Mouse (Mus musculus): ENCODE measurements around the gene Osbp2. TPM values are rescaled to one million over a fixed set of nuclear protein-coding genes. Genes with fewer than 3 reads are reported as not detected.
A peak's percentile ranks its signal among the peaks of the same experiment; 100 is the strongest.
"Not testable (repeated sequence)": the region's sequence is repeated elsewhere in the genome, so short reads cannot be mapped to it uniquely, and the experiment has no call there.

Osbp2 gene
- polyA plus RNA-seq (2015; fragmentation: Nextera tagmentation; extraction: Ambion mirVana): 0.25 and 0.27 TPM in 2 replicates

GRCm38 (mm10) chr11:3863454-3864112 lies at the start of gene Osbp2:
Gene Osbp2 (minus strand): TSS chr11:3863903.
- peak; percentile 95 for ATAC-seq (ENCODE audit: insufficient read depth, low FRiP score)
- Histone ChIP-seq H3K9me3 (replicated peaks; ENCODE audit: control insufficient read depth, low read length) (no peaks in the 10 kb centered on the region), H3K9ac (ENCODE audit: low read length) (peak within 1 kb of the TSS; percentile 70), H3K4me1 (ENCODE audit: control insufficient read depth, insufficient read depth, low read length) (peaks cover 7% of the 10 kb centered on the region; the same call in 1 of the 2 replicates), H3K4me2 (ENCODE audit: low read depth, low read length) (peak within 1 kb of the TSS; percentile 94), H3K27ac (ENCODE audit: low read length) (no peak within 1 kb of the TSS), H3K4me3 (replicated peaks; ENCODE audit: low read length) (peak within 1 kb of the TSS; percentile 53), H3K27me3 (ENCODE audit: control insufficient read depth, insufficient read depth, low read length) (peaks cover 9% of the 10 kb centered on the region), H3K36me3 (ENCODE audit: control insufficient read depth, insufficient read depth, low read length) (no peaks in the 10 kb centered on the region)
- WGBS: 4% methylated on average over 48 of the region's 58 CpGs

DNA sequence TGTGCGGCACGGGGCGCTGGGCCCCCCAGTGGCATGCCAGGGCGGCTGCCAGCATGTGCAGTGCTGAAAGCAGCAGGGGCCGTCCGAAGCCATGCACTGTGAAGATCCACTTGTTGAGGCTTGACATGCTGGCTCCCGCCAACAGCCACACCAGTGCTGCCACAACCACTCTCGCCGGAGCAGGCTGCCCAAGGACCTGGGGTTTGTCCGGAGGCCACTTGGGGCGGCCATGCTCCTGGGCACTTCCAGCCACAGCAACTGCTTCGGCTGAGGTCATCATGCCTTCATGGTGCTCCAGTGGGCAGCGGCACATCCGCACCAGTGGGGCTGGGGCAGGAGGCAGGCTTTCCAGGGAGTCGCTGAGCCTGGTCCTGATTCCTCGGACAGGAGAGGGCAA lies 49.2 kb upstream of the Osbp2 start:
- Histone ChIP-seq H3K9me3 (replicated peaks; ENCODE audit: control insufficient read depth, low read length) (no peaks in the 10 kb centered on the region), H3K36me3 (ENCODE audit: control insufficient read depth, insufficient read depth, low read length) (no peaks in the 10 kb centered on the region), H3K27me3 (ENCODE audit: control insufficient read depth, insufficient read depth, low read length) (no peaks in the 10 kb centered on the region), H3K4me3 (replicated peaks; ENCODE audit: low read length) (peak overlapping the region; percentile 62), H3K4me2 (ENCODE audit: low read depth, low read length) (peak overlapping the region; percentile 93), H3K27ac (ENCODE audit: low read length) (no peak overlapping the region), H3K4me1 (ENCODE audit: control insufficient read depth, insufficient read depth, low read length) (peaks cover 20% of the 10 kb centered on the region), H3K9ac (ENCODE audit: low read length) (peak overlapping the region; percentile 73)
- WGBS: 6% methylated on average over 16 of the region's 16 CpGs
- peak; percentile 27; the same call in 1 of the 2 replicates for ATAC-seq (ENCODE audit: insufficient read depth, low FRiP score)

- peak overlapping the region; percentile 62 for H3K4me3 ChIP-seq (replicated peaks; ENCODE audit: low read length)
- H3K36me3 ChIP-seq (ENCODE audit: control insufficient read depth, insufficient read depth, low read length): no peaks in the 10 kb centered on the region
- H3K9ac ChIP-seq (ENCODE audit: low read length): peak overlapping the region; percentile 73
- peak overlapping the region; percentile 93 for H3K4me2 ChIP-seq (ENCODE audit: low read depth, low read length)
- WGBS: 23% methylated on average over 19 of the region's 19 CpGs
- H3K27ac ChIP-seq (ENCODE audit: low read length): no peak overlapping the region
- no peaks in the 10 kb centered on the region for H3K27me3 ChIP-seq (ENCODE audit: control insufficient read depth, insufficient read depth, low read length)
- H3K9me3 ChIP-seq (replicated peaks; ENCODE audit: control insufficient read depth, low read length): no peaks in the 10 kb centered on the region
- ATAC-seq (ENCODE audit: insufficient read depth, low FRiP score): no peak
- peaks cover 20% of the 10 kb centered on the region for H3K4me1 ChIP-seq (ENCODE audit: control insufficient read depth, insufficient read depth, low read length)
These were observed 48.6 kb upstream of the Osbp2 start for GRCm38 (mm10) chr11:3912100-3912874.

DNA sequence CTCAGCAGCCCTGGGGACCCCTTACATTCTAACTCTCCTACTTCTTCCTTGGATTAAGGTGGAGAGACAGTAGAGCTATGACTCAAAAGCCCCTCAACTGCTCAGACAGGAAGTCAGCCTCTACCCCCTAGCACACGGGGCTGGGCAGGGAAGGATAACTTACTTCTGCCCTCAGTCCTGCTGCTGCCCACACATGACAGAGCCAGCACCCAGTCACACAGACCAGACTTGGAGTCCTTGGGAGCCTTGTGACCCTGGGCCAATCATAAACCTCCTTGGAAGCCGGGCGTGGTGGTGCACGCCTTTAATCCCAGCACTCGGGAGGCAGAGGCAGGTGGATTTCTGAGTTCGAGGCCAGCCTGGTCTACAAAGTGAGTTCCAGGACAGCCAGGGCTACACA lies 47.7 kb upstream of the Osbp2 start:
- not testable (repeated sequence) for H3K36me3 ChIP-seq (ENCODE audit: control insufficient read depth, insufficient read depth, low read length); H3K9ac ChIP-seq (ENCODE audit: low read length); H3K9me3 ChIP-seq (replicated peaks; ENCODE audit: control insufficient read depth, low read length); H3K27me3 ChIP-seq (ENCODE audit: control insufficient read depth, insufficient read depth, low read length); H3K27ac ChIP-seq (ENCODE audit: low read length); ATAC-seq (ENCODE audit: insufficient read depth, low FRiP score)
- WGBS: 87% methylated on average over 6 of the region's 6 CpGs
- Histone ChIP-seq H3K4me1 (ENCODE audit: control insufficient read depth, insufficient read depth, low read length) (peaks cover 20% of the 10 kb centered on the region), H3K4me3 (replicated peaks; ENCODE audit: low read length) (0 out of 2 replicates have a peak overlapping the region, but pooled peaks have one; percentile 3), H3K4me2 (ENCODE audit: low read depth, low read length) (peak overlapping the region; percentile 22)

- Histone ChIP-seq H3K27ac (ENCODE audit: low read length) (no peak overlapping the region), H3K4me3 (replicated peaks; ENCODE audit: low read length) (0 out of 2 replicates have a peak overlapping the region, but pooled peaks have one; percentile 3), H3K9ac (ENCODE audit: low read length) (peak overlapping the region; percentile 11; the same call in 1 of the 2 replicates), H3K36me3 (ENCODE audit: control insufficient read depth, insufficient read depth, low read length) (no peaks in the 10 kb centered on the region), H3K27me3 (ENCODE audit: control insufficient read depth, insufficient read depth, low read length) (no peaks in the 10 kb centered on the region), H3K4me1 (ENCODE audit: control insufficient read depth, insufficient read depth, low read length) (peaks cover 20% of the 10 kb centered on the region), H3K4me2 (ENCODE audit: low read depth, low read length) (peak overlapping the region; percentile 22), H3K9me3 (replicated peaks; ENCODE audit: control insufficient read depth, low read length) (no peaks in the 10 kb centered on the region)
- ATAC-seq (ENCODE audit: insufficient read depth, low FRiP score): no peak
- 60% methylated on average over 5 of the region's 5 CpGs for WGBS
These were observed 47.0 kb upstream of the Osbp2 start for GRCm38 (mm10) chr11:3910513-3911310.

GRCm38 (mm10) chr11:3909236-3909635 lies 45.5 kb upstream of the Osbp2 start:
- peaks cover 20% of the 10 kb centered on the region for H3K4me1 ChIP-seq (ENCODE audit: control insufficient read depth, insufficient read depth, low read length)
- H3K4me2 ChIP-seq (ENCODE audit: low read depth, low read length): no peak overlapping the region
- no peaks in the 10 kb centered on the region for H3K36me3 ChIP-seq (ENCODE audit: control insufficient read depth, insufficient read depth, low read length)
- H3K27ac ChIP-seq (ENCODE audit: low read length): no peak overlapping the region
- no peak for ATAC-seq (ENCODE audit: insufficient read depth, low FRiP score)
- no peaks in the 10 kb centered on the region for H3K27me3 ChIP-seq (ENCODE audit: control insufficient read depth, insufficient read depth, low read length)
- H3K9ac ChIP-seq (ENCODE audit: low read length): no peak overlapping the region
- H3K4me3 ChIP-seq (replicated peaks; ENCODE audit: low read length): no peak overlapping the region
- WGBS: 83% methylated on average over 4 of the region's 4 CpGs
- no peaks in the 10 kb centered on the region for H3K9me3 ChIP-seq (replicated peaks; ENCODE audit: control insufficient read depth, low read length)

- Histone ChIP-seq H3K9me3 (replicated peaks; ENCODE audit: control insufficient read depth, low read length) (no peaks in the 10 kb centered on the region), H3K27ac (ENCODE audit: low read length) (peak overlapping the region; percentile 48; the same call in 1 of the 2 replicates), H3K4me2 (ENCODE audit: low read depth, low read length) (no peak overlapping the region), H3K4me3 (replicated peaks; ENCODE audit: low read length) (no peak overlapping the region), H3K27me3 (ENCODE audit: control insufficient read depth, insufficient read depth, low read length) (no peaks in the 10 kb centered on the region), H3K4me1 (ENCODE audit: control insufficient read depth, insufficient read depth, low read length) (0 out of 2 replicates have a peak, but pooled peaks cover under 1% of the 10 kb centered on the region), H3K36me3 (ENCODE audit: control insufficient read depth, insufficient read depth, low read length) (no peaks in the 10 kb centered on the region), H3K9ac (ENCODE audit: low read length) (no peak overlapping the region)
- ATAC-seq (ENCODE audit: insufficient read depth, low FRiP score): no peak
- 82% methylated on average over 1 of the region's 1 CpGs for WGBS
These were observed 41.7 kb upstream of the Osbp2 start for GRCm38 (mm10) chr11:3905446-3905845.

DNA sequence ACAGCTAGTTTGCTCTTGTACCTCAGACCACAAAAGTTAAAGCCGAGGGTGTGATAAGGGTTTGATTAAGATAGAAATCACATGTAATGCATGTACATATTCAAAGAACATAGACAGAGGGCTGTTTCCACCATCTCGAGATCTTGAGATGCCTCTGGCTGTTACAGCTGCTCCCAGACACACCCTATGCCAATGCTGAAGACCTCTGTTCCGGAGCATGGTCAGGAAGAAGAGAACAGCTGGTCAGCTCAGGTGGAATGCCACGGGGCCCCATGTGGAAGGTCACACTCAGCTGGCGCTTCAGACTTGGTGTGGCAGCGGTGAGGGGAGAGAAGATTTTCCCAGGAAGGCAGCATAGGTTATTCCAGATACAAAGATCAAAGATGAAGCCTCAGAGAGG lies 41.0 kb upstream of the Osbp2 start:
- H3K4me2 ChIP-seq (ENCODE audit: low read depth, low read length): no peak overlapping the region
- no peak overlapping the region for H3K4me3 ChIP-seq (replicated peaks; ENCODE audit: low read length)
- no peaks in the 10 kb centered on the region for H3K4me1 ChIP-seq (ENCODE audit: control insufficient read depth, insufficient read depth, low read length)
- ATAC-seq (ENCODE audit: insufficient read depth, low FRiP score): no peak
- WGBS: 77% methylated on average over 6 of the region's 6 CpGs
- H3K9ac ChIP-seq (ENCODE audit: low read length): no peak overlapping the region
- no peaks in the 10 kb centered on the region for H3K27me3 ChIP-seq (ENCODE audit: control insufficient read depth, insufficient read depth, low read length)
- no peaks in the 10 kb centered on the region for H3K9me3 ChIP-seq (replicated peaks; ENCODE audit: control insufficient read depth, low read length)
- no peaks in the 10 kb centered on the region for H3K36me3 ChIP-seq (ENCODE audit: control insufficient read depth, insufficient read depth, low read length)
- H3K27ac ChIP-seq (ENCODE audit: low read length): peak overlapping the region; percentile 48; the same call in 1 of the 2 replicates

All from stomach, embryonic 16.5 days (tissue).